Mouse (Mus musculus) 416B (cell line): ENCODE results near the gene Fig4.
A peak's percentile ranks its signal among the peaks of the same experiment; 100 is the strongest.

Experiments used
- DNase-seq: peaks from one replicate; pipeline ENCODE4 v3.0.0; 2011; ENCODE audit warnings: low read depth

Fig4 gene

DNA sequence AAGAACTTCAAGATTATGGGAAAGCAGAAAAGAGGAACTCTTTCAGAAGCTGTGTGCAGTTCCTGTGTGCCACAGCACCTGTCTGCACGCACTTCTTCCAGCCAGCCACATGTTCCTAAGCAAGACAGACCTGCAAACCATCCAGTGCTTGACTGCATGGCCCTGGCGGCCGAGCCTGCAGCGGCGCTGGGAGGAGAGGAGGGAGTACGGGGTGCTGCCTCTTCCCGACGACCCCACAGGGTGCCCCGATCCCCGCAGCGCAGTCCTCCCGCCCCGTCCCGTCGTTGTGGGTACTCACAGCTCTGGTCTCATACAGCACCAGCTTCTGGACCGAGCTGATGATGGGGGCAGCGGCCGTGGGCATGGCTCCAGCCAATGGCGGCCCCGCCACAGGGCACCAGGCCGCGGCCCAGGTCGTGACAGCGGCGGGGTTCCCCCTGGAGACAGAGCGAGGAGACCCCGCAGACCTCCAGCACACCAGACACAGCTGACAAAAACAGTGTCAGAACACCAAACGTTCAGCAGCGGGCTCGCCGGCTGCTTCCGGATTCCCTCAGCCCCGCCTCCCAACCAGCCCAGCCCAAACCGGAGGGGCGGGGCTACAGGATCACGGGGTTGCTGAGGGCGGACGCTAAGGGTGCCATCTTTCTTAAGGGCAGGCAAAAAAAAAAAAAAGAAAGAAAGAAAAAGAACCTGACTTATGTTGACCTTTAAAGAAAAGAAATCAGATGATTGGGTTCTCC, at the start of gene Fig4:
Gene Fig4 (minus strand): TSS at position 572 of the 743 bp plus-strand sequence.
- DNase-seq: peak; percentile 89

DNA sequence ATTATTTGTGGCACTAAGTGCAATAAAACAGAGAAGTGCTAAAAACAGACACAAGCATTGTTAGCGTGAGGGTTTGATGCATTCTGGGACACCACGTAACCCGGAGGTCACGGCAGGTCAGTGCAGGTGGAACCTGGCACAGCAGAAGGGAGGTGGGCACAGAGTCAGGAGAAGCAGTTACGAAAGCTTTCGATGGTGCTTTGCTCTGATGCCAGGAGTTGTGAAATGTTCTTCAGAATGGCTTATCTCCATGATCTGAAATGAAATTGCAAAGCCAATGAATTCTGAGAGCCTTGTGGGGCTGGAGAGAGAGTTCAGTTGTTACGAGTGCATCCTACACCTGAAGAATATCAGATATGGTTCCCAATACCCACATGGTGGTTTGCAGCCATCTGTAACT, 38.3 kb upstream of the Fig4 start:
- peak; percentile 7 for DNase-seq

DNA sequence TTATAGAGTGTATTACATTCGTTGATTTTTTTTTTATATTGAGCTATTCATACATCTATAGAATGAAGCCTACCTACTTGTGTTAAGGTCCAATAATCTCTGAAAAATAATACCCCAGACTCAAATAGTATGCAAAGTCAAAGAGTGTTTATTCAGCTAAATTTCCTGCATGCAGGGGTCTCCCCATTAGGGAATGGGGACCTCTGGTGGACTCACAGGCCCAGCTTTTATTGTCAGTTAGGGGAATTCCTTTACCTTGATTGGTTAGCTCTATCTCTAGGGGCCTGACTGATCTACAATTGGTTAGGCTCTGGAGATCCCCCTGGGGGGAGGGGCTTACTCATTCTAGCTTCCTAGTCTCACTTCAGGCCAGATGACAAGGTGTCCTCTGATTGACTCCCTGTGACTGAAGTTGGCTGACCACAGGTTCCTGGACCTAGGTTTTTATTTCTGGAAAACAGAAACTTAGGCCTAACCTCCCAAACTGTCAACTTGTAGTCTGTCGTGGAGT, 29.5 kb upstream of the Fig4 start:
- DNase-seq: peak; percentile 5

DNA sequence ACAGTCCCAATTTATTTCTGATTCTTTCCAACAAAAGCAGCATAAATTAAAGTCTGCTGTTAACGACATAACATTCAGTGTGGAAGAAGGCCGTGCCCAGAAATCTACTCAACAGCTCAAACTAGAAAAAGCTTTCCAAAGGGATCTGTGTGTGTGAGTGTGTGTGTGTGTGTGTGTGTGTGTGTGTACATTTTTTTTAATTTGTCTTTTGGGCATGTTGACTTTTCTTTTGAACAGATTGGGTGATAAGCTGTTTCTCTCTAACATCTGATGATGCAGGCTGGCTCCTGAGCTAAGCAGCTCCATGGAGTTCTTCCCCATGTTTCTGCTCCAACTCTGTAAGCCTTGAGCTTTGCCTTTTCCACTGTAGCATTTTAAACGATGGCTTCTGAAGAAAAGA, 12.8 kb upstream of the Fig4 start:
- DNase-seq: no peak

DNA sequence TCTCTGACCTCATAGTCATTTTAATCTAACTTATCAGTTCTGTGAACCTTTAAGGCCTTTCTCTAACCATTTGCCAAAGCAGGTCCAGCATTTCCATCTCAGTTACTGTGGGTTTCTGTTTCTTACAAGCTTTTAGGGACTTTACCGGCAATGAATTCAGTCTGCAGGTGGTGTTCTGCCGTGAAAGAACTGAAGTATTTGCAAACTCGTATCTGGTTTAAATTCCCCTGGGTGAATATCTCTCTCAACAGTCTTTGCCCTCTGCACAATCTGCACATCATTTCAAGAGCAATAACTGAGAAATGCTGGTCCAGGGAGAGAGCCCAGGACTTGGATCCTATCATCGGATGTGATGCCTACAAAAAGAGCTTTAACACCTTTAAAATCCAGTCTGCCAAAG, 5.1 kb upstream of the Fig4 start:
- DNase-seq: no peak

DNA sequence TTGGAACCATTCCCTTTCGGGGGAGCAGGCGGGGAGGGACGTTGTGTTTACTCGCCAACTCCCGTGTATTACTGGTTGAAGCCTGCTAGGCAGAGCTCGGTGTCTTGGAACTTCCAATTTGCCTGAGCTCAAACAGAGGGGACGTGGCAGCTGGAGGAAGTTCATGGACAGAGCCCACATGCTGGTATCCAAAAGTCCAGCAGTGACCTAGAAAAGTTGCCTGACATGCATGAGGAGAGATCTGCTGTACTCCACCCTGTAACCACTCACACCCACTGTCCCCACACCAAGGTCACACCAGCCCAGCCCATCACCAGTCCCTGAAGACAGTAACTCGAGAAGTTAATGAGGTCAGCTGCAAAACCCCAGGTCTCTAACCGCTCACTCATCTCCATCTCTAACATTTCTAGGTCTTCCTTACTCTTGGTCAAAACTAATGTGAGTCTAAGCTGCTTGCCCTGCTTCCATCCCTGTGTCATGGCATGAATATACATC, 1.9 kb upstream of the Fig4 start:
- no peak for DNase-seq

DNA sequence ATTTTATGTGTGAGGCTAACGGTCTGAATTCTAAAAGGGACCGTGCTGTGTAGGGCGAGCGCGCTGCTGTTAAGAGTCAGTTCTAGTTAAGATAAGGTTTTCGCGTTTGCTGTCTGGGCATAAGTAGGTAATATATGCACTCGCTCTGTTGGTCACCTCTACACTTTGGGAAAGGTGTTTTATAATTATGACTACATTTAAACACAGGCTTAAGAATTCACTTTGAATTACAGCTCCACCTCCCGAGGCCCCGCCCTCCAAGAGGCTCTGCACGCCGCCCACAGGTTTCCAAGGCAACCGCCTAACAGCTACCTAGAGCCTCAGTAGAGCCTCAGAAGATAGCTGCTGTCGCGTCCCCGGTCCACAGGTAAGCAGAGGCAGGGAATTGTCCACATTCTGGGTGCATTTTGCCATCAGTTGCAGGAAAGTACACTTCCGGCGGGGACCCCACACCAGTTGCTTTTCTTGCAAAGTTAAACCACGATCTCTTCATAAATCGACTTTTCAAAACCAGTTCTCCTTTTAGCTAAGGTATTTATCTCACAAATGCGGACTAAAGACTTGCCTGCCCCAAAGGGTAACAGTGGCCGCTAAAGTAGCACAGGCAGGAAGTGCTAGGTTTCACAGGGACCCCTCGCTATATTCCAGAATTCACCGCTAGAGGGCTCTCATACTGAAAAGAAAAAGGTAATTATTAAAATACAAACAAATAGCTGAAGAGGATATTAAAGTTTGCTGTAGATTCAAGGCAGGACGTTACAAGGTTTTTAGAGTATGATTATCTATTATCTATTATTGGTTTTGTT, 782 bp upstream of the Fig4 start, which contains the start of gene Ak9:
Gene Ak9 (plus strand): TSS at position 342 of the 806 bp plus-strand sequence.
- peak; percentile 88 for DNase-seq

DNA sequence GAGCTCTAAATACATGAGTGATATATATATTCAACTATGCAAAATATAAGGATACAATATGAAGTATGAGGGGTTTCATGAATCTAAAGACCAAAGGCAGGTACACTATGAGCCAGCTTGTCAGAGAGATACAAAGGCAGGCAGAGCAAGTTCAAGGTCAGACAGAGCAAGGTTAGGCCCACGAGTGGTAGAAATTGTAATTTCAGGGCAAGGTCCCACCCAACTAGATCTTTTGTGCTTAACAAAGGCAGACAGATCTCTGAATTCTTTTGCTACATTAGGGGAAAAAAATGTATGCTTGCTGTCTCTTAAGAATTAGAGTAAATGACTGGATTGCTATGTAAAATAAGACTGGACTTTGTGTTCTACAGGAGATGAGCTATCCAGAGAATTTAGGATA, 2.9 kb downstream of the Fig4 start:
- no peak for DNase-seq

DNA sequence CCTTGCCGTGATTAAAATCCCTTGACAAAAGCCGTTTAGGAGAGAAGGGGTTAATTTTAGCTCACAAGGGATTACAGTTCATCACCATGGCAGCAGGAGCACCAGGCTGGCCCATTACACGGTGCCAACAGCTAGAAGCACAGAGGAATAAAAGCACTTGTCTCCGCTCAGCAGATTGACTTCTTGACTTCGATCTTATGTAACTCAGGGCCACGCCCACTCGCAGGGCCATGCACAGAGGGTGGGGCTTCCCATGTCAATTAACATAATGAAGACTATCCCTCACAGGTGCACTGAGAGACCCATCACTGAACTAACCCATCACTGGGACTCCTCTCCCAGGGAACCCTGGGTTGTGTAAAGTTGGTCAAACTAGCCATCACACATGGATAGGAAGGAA, 7.9 kb downstream of the Fig4 start:
- DNase-seq: no peak

DNA sequence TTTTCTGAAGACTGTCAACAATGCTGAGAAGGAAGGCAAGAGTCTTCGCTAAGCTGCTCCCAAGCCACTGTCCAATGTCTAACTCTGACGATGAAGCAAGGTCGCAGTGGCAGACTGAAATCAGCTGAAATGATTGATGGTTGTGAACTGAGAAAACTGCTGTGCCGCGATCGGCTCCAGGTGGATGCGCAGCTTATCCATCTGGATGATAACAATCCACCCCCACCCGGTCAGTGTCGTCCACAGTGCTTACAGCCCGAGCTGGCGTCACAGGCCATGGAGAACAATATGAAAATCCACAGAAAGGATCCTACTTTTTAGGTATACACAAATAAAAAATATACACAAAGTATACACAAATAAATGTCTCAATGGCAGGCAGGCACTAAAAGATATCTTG, 8.3 kb downstream of the Fig4 start:
- DNase-seq: no peak

DNA sequence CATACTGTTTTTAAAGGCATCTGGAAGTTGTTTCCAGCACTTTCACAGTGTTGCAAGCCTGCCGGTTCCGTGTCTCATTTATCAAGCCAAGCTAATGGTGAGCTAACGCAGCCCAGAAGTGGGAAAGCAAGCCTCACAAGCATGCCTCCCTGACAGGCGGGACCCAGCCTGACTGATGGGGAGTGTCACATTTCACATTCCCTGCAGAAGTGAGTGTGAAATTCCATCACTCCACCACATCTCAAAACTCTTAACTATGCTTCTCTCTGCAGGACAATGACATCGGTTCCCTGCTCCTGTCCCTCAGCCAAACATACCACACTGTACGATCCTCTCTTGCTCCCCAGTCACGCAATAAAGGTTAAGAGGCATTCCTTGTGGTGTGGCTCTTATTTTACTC, 10.0 kb downstream of the Fig4 start:
- DNase-seq: no peak

DNA sequence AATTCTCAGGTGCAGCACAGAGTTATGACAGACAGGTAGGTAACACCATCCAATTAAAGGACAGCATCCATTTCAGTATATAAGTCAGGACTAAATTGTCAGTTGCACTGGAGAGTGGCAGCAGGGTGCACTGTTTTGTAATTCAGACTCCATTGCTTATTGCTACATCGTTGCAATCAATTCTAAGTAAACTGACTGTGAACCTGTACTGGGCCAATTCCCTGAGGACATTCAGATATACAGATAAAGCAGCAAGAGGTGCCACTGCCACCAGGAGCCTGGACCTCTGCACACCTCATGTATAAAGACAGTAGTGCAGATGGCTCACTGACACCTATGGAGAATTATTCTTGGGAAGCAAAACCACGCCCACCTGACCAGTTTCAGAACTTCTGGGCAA, 12.0 kb downstream of the Fig4 start:
- no peak for DNase-seq

DNA sequence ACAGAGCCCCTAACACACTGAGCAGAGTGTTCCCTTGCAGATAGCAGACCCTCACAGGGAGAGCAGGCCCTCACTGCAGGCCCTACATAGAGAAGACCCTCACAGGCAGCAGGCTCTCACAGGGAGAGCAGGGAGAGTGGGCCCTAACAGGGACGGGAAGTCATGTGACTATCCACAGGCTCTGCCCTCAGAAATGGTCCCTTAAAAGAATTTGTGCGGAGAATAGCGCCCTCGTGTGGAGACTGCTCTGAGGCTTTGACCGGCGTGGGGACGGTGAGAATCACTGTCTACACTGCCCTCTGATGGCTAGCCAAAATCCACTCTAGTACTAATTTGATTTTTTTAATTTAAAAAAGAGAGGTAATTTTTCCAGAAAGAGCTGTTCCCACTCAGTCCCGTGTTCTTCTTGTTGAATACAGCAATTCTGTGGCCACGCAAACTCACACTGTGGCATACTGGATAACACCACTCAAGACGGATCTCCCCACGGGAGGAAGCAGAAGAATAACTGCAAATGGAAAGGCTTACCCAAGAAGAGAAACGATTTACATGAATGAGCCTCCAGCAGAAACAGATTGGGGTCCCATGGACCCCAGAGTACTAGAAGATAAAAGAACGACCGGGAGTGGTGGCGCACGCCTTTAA, 14.2 kb downstream of the Fig4 start:
- peak; percentile 88 for DNase-seq

DNA sequence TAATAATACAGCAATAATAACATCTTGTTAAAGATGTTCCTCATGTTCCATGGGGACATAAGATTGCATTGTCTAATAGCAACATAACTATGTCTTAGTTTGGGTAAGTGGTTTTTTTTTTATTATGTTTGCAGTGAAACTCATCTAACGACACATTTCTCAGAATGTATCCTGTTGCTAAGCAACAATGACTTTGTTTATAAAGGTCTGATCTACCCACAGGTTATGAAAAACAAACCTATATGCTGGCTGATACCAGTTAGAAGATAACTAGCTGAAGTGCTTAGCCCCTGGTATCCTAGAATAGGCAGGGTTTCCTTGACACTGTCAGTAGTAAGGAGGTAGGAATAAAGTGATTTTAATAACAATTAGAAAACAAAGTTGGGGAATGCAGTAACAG, 15.0 kb downstream of the Fig4 start:
- no peak for DNase-seq

DNA sequence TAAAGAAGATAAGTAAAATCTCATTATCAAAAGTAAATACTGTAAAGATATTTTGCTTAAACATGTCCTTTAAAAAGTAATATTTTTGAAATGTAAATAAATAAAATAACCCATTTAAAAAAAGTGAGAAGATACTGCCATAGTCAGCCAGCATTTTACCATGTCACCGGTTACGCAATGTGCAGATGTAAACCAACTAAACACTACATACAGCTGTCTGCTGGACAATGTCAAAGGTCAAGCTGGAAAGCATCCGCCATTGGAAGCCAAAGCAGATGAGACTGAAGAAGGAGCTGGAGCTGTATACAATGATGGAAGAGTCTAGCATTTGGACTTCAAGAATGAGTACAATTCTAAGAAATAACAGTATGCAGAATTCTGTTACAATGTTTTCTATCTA, 15.4 kb downstream of the Fig4 start:
- peak; percentile 12 for DNase-seq

DNA sequence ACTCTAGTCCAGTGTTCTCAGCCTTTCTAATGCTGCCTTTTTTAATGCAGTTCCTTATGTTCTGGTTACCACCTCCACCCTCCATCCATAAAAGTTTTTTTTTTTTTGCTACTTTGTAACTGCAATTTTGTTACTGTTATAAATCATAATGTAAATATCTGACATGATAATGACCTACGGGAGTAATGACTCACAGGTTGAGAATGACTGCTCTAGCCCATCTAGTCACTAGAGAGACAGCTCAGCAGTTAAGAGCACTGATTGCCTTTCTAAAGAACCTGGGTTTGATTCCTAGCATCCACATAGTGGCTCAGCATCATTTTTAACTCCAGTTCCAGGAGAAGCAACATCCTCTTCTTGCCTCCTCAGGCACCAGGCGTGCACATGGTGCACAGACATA, 21.0 kb downstream of the Fig4 start:
- no peak for DNase-seq

DNA sequence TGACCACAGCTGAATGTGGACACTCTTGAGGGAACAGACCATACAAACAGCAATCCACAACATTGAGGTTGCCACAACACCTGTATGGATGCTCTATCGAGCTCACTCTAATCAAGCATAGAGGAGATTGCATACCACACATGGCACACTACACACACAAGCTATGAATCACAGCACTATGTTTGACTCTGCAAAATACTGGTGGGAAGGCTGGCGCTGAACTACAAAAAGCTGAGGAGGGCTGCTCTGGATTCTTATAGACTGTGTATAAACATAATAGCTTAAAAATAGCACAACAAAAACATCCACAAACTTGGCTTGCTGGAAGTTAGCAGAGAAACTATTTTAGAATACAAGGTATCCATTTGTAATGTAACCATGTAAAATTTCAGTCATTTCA, 22.3 kb downstream of the Fig4 start:
- no peak for DNase-seq

DNA sequence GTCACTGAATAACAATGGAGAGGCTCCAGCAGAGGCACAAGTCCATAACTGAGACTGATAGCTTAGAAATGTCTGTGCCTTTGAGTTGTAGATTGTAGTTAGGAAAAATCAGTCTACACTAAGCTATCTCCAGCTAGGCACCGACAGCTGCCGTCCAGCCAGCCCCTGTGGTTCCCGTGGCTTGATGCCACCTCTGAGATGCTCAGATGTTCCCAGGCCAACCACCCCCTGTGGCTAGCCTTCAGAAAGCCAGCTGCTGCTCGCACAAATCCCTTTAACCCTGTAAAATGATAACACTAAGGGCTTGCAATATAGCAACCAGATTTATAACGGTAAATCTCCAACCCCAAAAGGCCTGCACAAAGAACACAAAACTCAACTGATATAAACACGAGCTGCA, 22.9 kb downstream of the Fig4 start:
- no peak for DNase-seq

DNA sequence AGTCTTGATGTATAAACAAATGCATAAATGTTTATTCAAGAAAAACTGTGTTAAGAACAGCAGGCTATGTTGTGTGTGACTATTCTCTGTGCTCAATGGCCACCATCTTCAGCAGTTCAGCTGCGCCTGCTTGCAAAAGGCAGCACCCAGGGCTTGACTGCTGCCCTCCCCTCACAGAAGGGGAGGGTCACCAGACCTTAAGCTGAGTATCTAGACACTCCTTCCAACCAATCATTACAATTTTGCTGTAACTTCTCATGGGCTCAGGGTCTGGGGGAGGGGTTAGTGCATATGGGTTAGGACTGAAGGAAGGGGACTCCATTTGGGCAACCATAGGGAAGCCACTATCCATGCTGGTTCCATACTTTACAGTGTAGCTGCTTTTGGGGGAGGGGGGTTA, 24.3 kb downstream of the Fig4 start:
- no peak for DNase-seq

DNA sequence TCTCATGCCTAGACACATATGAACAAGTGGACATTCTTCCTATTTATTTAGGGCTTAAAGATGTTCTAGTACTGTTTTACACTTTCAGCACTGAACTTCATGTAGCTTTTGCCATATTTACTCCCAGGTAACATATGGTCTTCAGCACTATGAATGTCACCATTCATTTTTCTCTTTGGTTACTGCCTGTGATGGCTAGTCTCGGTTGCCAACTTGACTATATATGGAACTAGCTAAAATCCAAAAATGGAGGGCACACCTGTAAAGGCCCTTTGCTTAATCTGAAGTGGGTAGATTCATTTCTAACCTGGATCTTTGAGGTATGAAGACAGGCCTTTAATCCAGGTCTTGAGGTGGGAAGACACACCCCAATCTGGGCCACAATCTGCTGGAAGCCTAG, 28.2 kb downstream of the Fig4 start:
- DNase-seq: no peak

DNA sequence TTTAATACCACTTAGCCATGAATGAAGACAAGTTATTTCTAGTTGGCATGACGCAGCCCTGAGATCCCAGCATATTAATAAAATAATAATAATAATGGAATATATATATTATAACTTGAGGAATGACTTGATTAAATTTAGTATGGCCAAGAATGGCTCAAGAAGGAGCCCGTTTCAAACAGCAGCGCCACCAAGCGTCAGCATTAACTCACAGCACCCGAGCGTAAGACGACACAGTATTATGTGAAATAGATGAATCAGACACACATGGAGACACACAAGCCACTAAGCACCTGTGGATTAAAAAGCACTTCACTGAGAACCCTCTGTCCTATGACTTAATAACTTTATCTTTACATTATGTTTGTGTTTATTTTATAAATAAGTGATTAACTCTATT, 31.2 kb downstream of the Fig4 start:
- peak; percentile 35 for DNase-seq

DNA sequence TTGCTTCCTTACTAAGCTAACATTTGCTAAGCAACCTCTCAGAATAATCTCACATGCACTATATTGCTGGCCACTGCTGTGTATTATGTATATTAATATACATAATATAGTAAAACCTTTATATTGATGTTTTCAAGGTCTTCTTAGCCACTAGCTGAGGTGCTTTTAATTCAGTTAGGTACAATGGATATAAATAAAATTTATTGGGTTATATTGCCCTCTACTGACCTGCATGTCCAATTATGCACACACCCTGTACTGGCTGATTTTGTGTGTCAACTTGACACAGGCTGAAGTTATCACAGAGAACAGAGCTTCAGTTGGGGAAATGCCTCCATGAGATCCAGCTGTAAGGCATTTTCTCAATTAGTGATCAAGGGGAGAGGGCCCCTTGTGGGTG, 41.2 kb downstream of the Fig4 start:
- peak; percentile 24 for DNase-seq

DNA sequence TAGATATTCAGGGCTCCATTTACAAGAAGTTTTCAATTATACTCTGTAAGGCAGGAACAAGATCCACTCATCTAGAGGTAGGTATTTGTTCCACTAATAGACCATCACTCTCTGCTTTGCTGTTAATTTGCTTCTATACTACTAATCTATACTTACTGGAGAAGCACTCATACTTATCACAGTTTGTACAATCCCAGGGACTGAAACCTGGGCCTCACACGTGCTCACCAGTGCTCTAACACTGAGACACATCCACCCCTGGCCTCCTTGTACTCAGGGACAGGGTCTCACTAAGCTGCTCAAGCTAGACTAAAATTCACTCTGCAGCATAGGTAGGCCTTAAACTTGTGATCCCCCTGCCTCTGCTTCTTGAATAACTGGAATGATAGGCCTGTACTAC, 41.8 kb downstream of the Fig4 start:
- no peak for DNase-seq
